Mouse (Mus musculus) A20 (cell line): Measurements from ENCODE around the gene Gm28035.

Experiments
- DNase-seq: peaks from one replicate; pipeline ENCODE4 v3.0.0-alpha.2; 2011; ENCODE audit warnings: low read depth, low spot score

Gene Gm28035

GRCm38 (mm10) chr2:30306087-30306486 is 65.7 kb downstream of the Gm28035 start:
- DNase-seq, result no peak

DNA sequence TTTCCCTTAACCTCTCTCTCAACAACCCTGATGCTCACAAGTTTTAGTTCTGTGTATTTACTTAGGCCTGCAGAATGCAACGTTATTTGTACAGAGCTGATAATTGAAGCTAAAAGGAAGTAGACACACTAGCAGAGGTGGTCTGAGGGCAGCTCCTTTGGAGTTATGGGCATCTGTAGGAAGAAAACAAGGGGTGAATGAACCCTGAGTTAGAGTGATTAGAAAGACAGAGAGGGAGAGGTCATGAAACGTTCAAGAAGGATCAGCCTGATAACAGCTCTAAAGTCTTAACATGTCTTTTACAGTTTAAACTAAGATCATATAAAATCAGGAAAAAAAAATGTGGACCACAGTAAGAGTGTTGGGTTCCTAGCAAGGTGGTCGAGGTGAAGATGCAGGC is 69.0 kb downstream of the Gm28035 start:
- no peak for DNase-seq

DNA sequence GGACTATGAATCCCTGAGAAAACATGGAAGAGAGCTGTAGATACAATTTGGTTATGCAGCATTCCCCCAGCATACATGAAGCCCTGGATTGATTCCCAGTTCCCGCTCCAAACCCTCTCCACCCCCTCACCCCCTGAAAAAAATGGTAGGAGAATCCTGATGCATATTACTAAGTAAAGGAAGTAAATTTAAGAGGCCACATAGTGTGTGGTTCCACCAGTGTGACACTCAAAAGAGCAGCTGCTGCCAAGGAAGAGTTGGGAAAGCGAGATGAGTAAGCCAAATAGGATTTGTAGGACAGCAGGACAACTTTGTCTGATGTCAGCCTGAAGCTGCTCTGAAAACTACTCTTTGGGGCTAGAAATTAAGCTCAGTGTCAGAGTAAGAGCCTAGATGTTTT is 71.1 kb downstream of the Gm28035 start:
- DNase-seq, result no peak

DNA sequence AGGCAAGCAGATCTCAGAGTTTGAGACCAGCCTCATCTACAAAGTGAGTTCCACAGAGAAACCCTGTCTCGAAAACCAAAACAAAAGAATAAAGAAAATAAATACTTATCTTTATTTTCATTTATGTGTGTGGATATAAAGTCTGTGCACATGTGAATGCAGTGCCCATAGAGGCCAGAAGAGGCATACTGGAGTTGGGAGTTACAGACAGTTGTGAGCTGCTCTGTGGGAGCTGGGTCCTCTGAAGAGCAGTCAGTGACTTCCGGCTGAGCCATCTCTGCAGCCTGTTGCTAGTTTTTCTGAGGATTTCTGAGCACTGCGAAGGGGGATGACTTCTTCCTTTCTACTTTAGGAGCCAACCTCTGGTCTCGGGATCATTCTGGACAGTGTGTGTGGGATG is 75.8 kb downstream of the Gm28035 start:
- peak; percentile 11 for DNase-seq

DNA sequence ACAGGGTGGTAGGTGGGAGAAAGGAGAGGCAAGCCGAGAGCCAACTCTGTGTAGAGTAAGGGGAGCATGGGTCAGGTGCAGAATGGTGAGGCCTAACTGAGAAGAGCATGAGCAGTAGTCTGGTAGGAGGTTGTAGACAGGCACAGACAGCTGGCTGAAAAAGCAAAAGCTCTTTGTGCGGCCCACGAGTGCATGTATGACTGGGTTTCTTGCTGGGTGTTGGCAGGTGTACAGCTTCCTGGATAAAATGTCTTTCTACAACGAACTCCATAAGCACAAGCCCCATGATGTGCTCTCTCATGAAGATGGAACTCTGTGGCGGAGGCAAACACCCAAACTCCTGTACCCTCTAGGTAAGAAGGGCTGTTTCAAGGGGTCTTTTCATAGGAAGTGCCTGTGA is 76.6 kb downstream of the Gm28035 start:
- no peak for DNase-seq

GRCm38 (mm10) chr2:30319260-30319659 is 78.9 kb downstream of the Gm28035 start:
- no peak for DNase-seq

- DNase-seq, result no peak
Observed at GRCm38 (mm10) chr2:30323111-30323510, 82.7 kb downstream of the Gm28035 start.

DNA sequence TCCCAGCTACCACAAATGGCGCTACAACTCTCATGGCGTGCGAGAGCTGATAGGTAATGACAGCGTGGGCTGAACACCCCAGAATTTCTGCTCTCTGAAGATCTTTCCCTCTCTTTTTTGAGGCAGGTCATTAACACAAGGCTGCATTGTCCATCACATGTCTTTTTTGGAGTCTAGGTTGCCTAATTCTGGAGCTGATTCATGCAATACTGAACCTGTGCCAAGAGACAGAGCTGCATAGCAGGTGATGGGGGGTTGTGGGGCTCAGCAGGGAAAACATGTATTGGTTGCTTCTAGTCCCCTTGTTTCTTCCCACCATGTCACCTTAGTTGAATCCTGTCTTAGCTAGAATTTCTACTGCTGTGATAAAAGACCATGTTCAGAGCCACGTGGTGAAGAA is 84.9 kb downstream of the Gm28035 start:
- no peak for DNase-seq

DNA sequence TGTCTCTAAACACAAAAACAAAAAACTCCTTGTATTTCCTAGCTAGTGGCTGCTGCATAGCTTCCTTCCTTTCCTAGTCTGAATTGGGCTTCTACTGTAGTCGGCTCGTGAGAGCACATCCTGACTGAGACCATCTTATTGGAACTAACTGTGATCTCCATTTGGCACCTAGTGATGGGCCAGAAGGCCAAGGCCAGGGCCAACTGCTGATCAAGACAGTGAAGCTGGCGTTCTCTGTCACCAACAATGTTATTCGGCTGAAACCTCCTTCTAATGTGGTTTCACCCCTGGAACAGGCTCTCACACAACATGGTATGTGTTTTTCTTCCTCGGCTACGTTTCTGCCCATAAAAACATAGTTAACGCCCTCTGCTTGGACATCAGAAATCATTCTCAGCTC is 86.9 kb downstream of the Gm28035 start:
- no peak for DNase-seq

DNA sequence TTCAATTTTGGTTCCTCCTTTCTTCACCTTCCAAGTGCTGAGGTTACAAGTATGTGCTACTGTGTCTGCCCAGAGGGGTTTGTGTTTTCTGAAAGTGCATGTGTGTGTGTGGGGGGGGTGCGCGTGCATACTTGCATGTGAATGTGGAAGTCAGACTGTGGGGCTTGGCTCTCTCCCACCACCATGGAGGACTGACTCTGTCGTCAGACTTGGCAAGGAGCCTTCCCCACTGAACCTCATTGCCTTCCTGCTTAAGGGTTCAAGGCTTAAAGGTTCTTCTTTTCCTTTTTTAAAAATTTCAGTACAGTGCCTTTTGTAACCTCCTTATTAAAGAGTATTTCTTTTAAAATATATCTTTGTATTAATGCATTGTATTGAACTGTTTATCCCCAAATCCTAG is 88.4 kb downstream of the Gm28035 start:
- no peak for DNase-seq
